Mouse (Mus musculus) lung, adult 18-20 months (tissue): Measurements from ENCODE around the gene Zfp513.

Experiments used
- DNase-seq, 2 experiments: peaks; one replicate each; pipeline ENCODE4 v3.0.0; 2022; ENCODE audit warnings: mixed read lengths in 2 of 2

Gene Zfp513

GRCm38 (mm10) chr5:31199893-31200292 is 2.2 kb downstream of the Zfp513 start:
- DNase-seq: no peak

- no peak for DNase-seq
Observed at GRCm38 (mm10) chr5:31199321-31199892, 2.7 kb downstream of the Zfp513 start.

- DNase-seq: no peak
Observed at GRCm38 (mm10) chr5:31198616-31199320, 3.3 kb downstream of the Zfp513 start.

- DNase-seq: no peak
Observed at GRCm38 (mm10) chr5:31198170-31198569, 3.9 kb downstream of the Zfp513 start.

GRCm38 (mm10) chr5:31197072-31197471 is 5.0 kb downstream of the Zfp513 start:
- DNase-seq: no peak

- DNase-seq: no peak
Observed at GRCm38 (mm10) chr5:31196207-31196606, 5.9 kb downstream of the Zfp513 start.

GRCm38 (mm10) chr5:31195671-31196070 is 6.4 kb downstream of the Zfp513 start:
- DNase-seq: no peak

- DNase-seq: no peak
Observed at GRCm38 (mm10) chr5:31194486-31195485, 7.3 kb downstream of the Zfp513 start.

GRCm38 (mm10) chr5:31193631-31194281 is 8.3 kb downstream of the Zfp513 start:
- DNase-seq: no peak

GRCm38 (mm10) chr5:31192939-31193630 is 9.0 kb downstream of the Zfp513 start, which contains the start of the genes Snx17 and Eif2b4:
TSS of gene Snx17 (plus strand) at chr5:31193227.
TSS of gene Eif2b4 (minus strand) at chr5:31193430.
- DNase-seq: peak; percentile 100

GRCm38 (mm10) chr5:31192045-31192938 is 9.8 kb downstream of the Zfp513 start:
- peak in 1 of 2 experiments; percentile 81 for DNase-seq

- no peak for DNase-seq
Observed at GRCm38 (mm10) chr5:31190201-31190600, 11.9 kb downstream of the Zfp513 start.

GRCm38 (mm10) chr5:31188223-31188840 is 13.8 kb downstream of the Zfp513 start:
- no peak for DNase-seq

- no peak for DNase-seq
Observed at GRCm38 (mm10) chr5:31183678-31184077, 18.4 kb downstream of the Zfp513 start.

- no peak for DNase-seq
Observed at GRCm38 (mm10) chr5:31181183-31181770, 20.8 kb downstream of the Zfp513 start.

GRCm38 (mm10) chr5:31179766-31180630 is 22.1 kb downstream of the Zfp513 start, which contains the start of the genes Gm29609 and Gtf3c2:
TSS of gene Gm29609 (minus strand) at chr5:31179911.
TSS of gene Gtf3c2 (minus strand) at chr5:31180144.
- DNase-seq: peak; percentile 93 to 95

- DNase-seq: no peak
Observed at GRCm38 (mm10) chr5:31179301-31179765, 22.8 kb downstream of the Zfp513 start.

GRCm38 (mm10) chr5:31168630-31169029 is 33.5 kb downstream of the Zfp513 start:
- peak in 1 of 2 experiments; percentile 34 for DNase-seq

- DNase-seq: no peak
Observed at GRCm38 (mm10) chr5:31164878-31165277, 37.2 kb downstream of the Zfp513 start.
